Mouse (Mus musculus) lung, postnatal 0 days (tissue): ENCODE measurements around the gene Dpy19l3.

Experiments used
- CTCF ChIP-seq: IDR thresholded peaks from 2 replicates; pipeline ENCODE4 v1.5.1; 2016; ENCODE audit warnings: antibody characterized with exemption, mild to moderate bottlenecking
- EP300 ChIP-seq: IDR thresholded peaks from 2 replicates; pipeline ENCODE4 v1.6.1; 2016; ENCODE audit warnings: antibody characterized with exemption, mild to moderate bottlenecking, control low read depth

DNA sequence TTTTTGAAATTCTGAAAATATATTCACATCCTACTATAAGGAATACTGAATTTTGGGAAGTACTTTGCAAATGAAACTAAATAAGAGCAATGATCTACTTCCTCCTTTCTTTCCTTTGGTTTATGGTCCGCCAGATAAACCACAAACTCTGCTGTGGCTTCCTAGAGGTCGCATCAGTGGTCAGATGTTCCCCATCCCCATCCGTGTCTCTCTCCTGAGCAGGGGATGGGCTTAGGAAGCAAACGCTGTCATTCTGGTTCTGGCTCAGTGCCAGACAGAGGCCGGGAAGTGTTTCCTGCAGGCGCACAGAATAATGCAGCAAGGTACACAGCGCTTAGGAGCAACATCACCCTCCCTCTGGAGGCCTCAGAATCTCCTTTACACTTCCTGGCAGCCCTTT is 41.9 kb upstream of the Dpy19l3 start:
- TF ChIP-seq CTCF (no peak), EP300 (no peak)
